Mouse (Mus musculus): ENCODE measurements around the gene Fem1b. TPM values are rescaled to one million over a fixed set of nuclear protein-coding genes. Genes with fewer than 3 reads are reported as not detected.

The Fem1b gene
- polyA plus RNA-seq, 1 experiment: 4.7 TPM

GRCm38 (mm10) chr9:62789856-62790255, 21.9 kb downstream of the Fem1b start:
- no peaks in the 10 kb centered on the region for H3K27me3 ChIP-seq (ENCODE audit: control insufficient read depth, insufficient read depth, low read length)
- H3K27ac ChIP-seq (ENCODE audit: insufficient read depth, low read depth, low read length): no peak overlapping the region
- 93% methylated on average over 12 of the region's 12 CpGs for WGBS
- H3K36me3 ChIP-seq (ENCODE audit: control insufficient read depth, insufficient read depth, low read length): no peaks in the 10 kb centered on the region
- H3K4me3 ChIP-seq (ENCODE audit: low read depth, low read length): no peak overlapping the region
- TF ChIP-seq POLR2A (IDR thresholded peaks at IDR 0.05; ENCODE audit: low read depth, low read length): no peak
- TF ChIP-seq CTCF (IDR thresholded peaks at IDR 0.05; ENCODE audit: extremely low read depth, insufficient read length, insufficient replicate concordance, low read depth, low read length): no peak
- no peaks in the 10 kb centered on the region for H3K4me1 ChIP-seq (ENCODE audit: control insufficient read depth, insufficient read depth, insufficient read length, low read length)

- no peak for TF ChIP-seq POLR2A (IDR thresholded peaks at IDR 0.05; ENCODE audit: low read depth, low read length)
- TF ChIP-seq CTCF (IDR thresholded peaks at IDR 0.05; ENCODE audit: extremely low read depth, insufficient read length, insufficient replicate concordance, low read depth, low read length): no peak
- WGBS: 78% methylated on average over 5 of the region's 5 CpGs
- Histone ChIP-seq H3K27ac (ENCODE audit: insufficient read depth, low read depth, low read length) (no peak overlapping the region), H3K4me3 (ENCODE audit: low read depth, low read length) (no peak overlapping the region), H3K4me1 (ENCODE audit: control insufficient read depth, insufficient read depth, insufficient read length, low read length) (no peaks in the 10 kb centered on the region), H3K27me3 (ENCODE audit: control insufficient read depth, insufficient read depth, low read length) (no peaks in the 10 kb centered on the region), H3K36me3 (ENCODE audit: control insufficient read depth, insufficient read depth, low read length) (no peaks in the 10 kb centered on the region)
These were observed 25.0 kb downstream of the Fem1b start for GRCm38 (mm10) chr9:62786721-62787120.

- no peaks in the 10 kb centered on the region for H3K4me1 ChIP-seq (ENCODE audit: control insufficient read depth, insufficient read depth, insufficient read length, low read length)
- no peaks in the 10 kb centered on the region for H3K27me3 ChIP-seq (ENCODE audit: control insufficient read depth, insufficient read depth, low read length)
- H3K27ac ChIP-seq (ENCODE audit: insufficient read depth, low read depth, low read length): no peak overlapping the region
- no peaks in the 10 kb centered on the region for H3K36me3 ChIP-seq (ENCODE audit: control insufficient read depth, insufficient read depth, low read length)
- H3K4me3 ChIP-seq (ENCODE audit: low read depth, low read length): no peak overlapping the region
- WGBS: 89% methylated on average over 2 of the region's 2 CpGs
- no peak for TF ChIP-seq CTCF (IDR thresholded peaks at IDR 0.05; ENCODE audit: extremely low read depth, insufficient read length, insufficient replicate concordance, low read depth, low read length)
- no peak for TF ChIP-seq POLR2A (IDR thresholded peaks at IDR 0.05; ENCODE audit: low read depth, low read length)
These were observed 27.5 kb downstream of the Fem1b start for GRCm38 (mm10) chr9:62784233-62784632.

- WGBS: 53% methylated on average over 16 of the region's 16 CpGs
- TF ChIP-seq CTCF (IDR thresholded peaks at IDR 0.05; ENCODE audit: extremely low read depth, insufficient read length, insufficient replicate concordance, low read depth, low read length): no peak
- no peak overlapping the region for H3K27ac ChIP-seq (ENCODE audit: insufficient read depth, low read depth, low read length)
- H3K4me3 ChIP-seq (ENCODE audit: low read depth, low read length): no peak overlapping the region
- H3K27me3 ChIP-seq (ENCODE audit: control insufficient read depth, insufficient read depth, low read length): no peaks in the 10 kb centered on the region
- no peaks in the 10 kb centered on the region for H3K4me1 ChIP-seq (ENCODE audit: control insufficient read depth, insufficient read depth, insufficient read length, low read length)
- no peaks in the 10 kb centered on the region for H3K36me3 ChIP-seq (ENCODE audit: control insufficient read depth, insufficient read depth, low read length)
These were observed 28.6 kb downstream of the Fem1b start for GRCm38 (mm10) chr9:62782976-62783781.

GRCm38 (mm10) chr9:62781965-62782364, 29.8 kb downstream of the Fem1b start:
- Histone ChIP-seq H3K36me3 (ENCODE audit: control insufficient read depth, insufficient read depth, low read length) (no peaks in the 10 kb centered on the region), H3K27ac (ENCODE audit: insufficient read depth, low read depth, low read length) (no peak overlapping the region), H3K4me3 (ENCODE audit: low read depth, low read length) (no peak overlapping the region), H3K4me1 (ENCODE audit: control insufficient read depth, insufficient read depth, insufficient read length, low read length) (no peaks in the 10 kb centered on the region), H3K27me3 (ENCODE audit: control insufficient read depth, insufficient read depth, low read length) (no peaks in the 10 kb centered on the region)
- TF ChIP-seq POLR2A (IDR thresholded peaks at IDR 0.05; ENCODE audit: low read depth, low read length) (no peak), CTCF (IDR thresholded peaks at IDR 0.05; ENCODE audit: extremely low read depth, insufficient read length, insufficient replicate concordance, low read depth, low read length) (no peak)
- WGBS: 54% methylated on average over 3 of the region's 3 CpGs

- H3K27me3 ChIP-seq (ENCODE audit: control insufficient read depth, insufficient read depth, low read length): no peaks in the 10 kb centered on the region
- WGBS: 87% methylated on average over 9 of the region's 9 CpGs
- H3K4me1 ChIP-seq (ENCODE audit: control insufficient read depth, insufficient read depth, insufficient read length, low read length): no peaks in the 10 kb centered on the region
- no peaks in the 10 kb centered on the region for H3K36me3 ChIP-seq (ENCODE audit: control insufficient read depth, insufficient read depth, low read length)
- H3K27ac ChIP-seq (ENCODE audit: insufficient read depth, low read depth, low read length): no peak overlapping the region
- no peak for TF ChIP-seq POLR2A (IDR thresholded peaks at IDR 0.05; ENCODE audit: low read depth, low read length)
- no peak for TF ChIP-seq CTCF (IDR thresholded peaks at IDR 0.05; ENCODE audit: extremely low read depth, insufficient read length, insufficient replicate concordance, low read depth, low read length)
- H3K4me3 ChIP-seq (ENCODE audit: low read depth, low read length): no peak overlapping the region
These were observed 33.0 kb downstream of the Fem1b start for GRCm38 (mm10) chr9:62778721-62779120.

GRCm38 (mm10) chr9:62777461-62777860, 34.3 kb downstream of the Fem1b start:
- H3K27me3 ChIP-seq (ENCODE audit: control insufficient read depth, insufficient read depth, low read length): no peaks in the 10 kb centered on the region
- no peak overlapping the region for H3K4me3 ChIP-seq (ENCODE audit: low read depth, low read length)
- no peak overlapping the region for H3K27ac ChIP-seq (ENCODE audit: insufficient read depth, low read depth, low read length)
- no peaks in the 10 kb centered on the region for H3K4me1 ChIP-seq (ENCODE audit: control insufficient read depth, insufficient read depth, insufficient read length, low read length)
- 3% methylated on average over 5 of the region's 5 CpGs for WGBS
- TF ChIP-seq CTCF (IDR thresholded peaks at IDR 0.05; ENCODE audit: extremely low read depth, insufficient read length, insufficient replicate concordance, low read depth, low read length) (peak; percentile 68; the same call in 1 of the 2 replicates), POLR2A (IDR thresholded peaks at IDR 0.05; ENCODE audit: low read depth, low read length) (no peak)
- no peaks in the 10 kb centered on the region for H3K36me3 ChIP-seq (ENCODE audit: control insufficient read depth, insufficient read depth, low read length)
